Mouse (Mus musculus): ENCODE results near the gene Actbl2.

The Actbl2 gene

GRCm38 (mm10) chr13:111269789-111270335 lies 15.0 kb downstream of the Actbl2 start:
- DNase-seq (ENCODE audit: low spot score): no peak

GRCm38 (mm10) chr13:111271868-111272267 lies 17.1 kb downstream of the Actbl2 start:
- DNase-seq (ENCODE audit: low spot score): no peak

DNA sequence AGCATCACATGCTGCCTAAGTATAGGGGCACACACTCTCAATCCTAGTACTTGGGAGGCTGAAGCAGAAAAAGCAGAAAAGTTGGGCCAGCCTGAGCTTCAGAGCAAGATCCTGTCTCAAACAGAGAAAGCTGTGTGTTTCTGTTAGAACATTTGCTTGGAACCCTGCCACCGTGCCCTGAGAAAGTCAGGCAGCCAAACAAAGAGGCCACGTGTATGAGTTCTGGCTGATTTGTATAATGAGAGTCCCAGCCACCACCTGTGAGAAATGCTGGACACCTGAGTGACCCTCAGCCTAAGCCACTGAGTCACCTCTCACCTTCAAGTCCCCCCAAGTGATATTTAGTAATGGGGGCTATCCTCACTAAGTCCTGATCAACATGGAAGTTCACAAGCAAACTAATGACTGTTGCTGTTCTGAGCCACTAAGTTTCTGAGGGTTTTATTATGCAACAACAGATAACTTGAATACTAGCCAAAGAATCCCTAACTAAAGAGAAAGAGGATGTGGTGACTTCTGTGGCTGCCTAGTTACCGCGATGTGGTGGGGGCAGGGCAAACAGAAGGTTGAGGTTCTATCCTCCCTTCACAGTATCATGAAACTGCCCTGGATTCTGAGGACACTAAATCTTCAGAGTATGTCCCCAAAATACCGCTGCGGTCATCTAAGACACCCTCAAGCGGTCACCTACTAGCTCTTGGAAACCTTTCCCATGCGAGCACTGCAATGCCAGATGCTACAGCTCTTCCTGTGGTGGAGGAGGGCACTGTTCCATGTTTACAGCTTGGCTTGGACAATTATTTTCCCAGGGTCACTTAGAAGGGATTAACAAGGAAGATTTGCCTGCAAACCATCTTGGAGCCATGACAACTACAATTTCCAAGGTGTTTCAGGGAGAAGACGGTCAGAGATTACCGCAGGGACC lies 31.9 kb downstream of the Actbl2 start:
- DNase-seq (ENCODE audit: low spot score): no peak

GRCm38 (mm10) chr13:111291161-111291957 lies 36.5 kb downstream of the Actbl2 start:
- no peak for DNase-seq (ENCODE audit: low spot score)

DNA sequence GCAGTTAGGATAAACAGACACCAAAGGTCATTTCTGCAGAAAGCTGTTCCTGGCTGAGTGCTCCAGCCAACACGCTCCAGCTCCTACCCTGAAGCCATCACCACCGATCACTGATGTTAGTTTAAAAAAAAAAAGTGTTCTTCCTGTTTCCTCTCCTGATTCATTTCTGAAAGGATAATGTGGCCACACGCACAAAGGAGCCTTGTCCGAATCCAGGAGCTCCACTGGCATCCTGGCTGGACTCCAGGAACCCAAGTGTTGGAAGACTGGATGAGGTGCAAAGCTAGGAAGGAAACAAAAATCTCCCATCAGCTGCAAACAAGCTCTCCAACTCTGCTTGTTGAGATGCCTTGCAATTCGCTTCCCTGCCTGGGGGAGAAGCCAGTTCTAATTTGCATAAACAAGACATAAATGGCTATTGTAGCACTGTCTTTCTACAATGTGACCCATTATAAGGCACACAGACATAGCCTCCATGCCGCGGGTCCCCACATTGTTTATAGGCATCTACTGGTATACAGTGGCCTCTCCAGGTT lies 37.2 kb downstream of the Actbl2 start:
- DNase-seq (ENCODE audit: low spot score): peak; percentile 13

GRCm38 (mm10) chr13:111293478-111293877 lies 38.7 kb downstream of the Actbl2 start:
- no peak for DNase-seq (ENCODE audit: low spot score)

DNA sequence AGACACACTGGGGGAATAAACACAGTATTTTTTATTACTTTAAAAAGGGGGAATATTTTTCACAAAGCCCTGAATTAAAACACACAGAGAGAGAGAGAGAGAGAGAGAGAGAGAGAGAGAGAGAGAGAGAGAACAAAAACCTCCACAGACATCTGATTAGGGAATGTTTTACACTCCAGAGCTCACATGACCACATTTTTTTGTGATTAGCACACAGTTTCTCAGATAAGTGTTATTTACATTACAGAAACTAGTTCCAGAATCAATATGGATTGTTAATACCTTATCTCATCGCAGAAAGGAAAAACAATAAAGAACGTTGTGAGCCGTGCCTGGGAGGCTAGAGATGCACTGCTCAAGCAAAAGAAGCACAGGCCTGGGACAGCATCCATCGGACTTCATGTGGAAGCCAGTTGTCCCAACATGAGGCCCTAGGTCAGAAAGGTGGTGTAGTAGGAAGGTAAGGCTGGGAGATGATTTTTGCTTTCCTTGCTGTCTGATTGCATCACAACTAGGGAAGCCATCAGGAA lies 40.2 kb downstream of the Actbl2 start:
- no peak for DNase-seq (ENCODE audit: low spot score)

GRCm38 (mm10) chr13:111296029-111296428 lies 41.2 kb downstream of the Actbl2 start:
- no peak for DNase-seq (ENCODE audit: low spot score)

GRCm38 (mm10) chr13:111297614-111298013 lies 42.8 kb downstream of the Actbl2 start:
- no peak for DNase-seq (ENCODE audit: low spot score)

GRCm38 (mm10) chr13:111299145-111299713 lies 44.4 kb downstream of the Actbl2 start:
- DNase-seq (ENCODE audit: low spot score): no peak

- no peak for DNase-seq (ENCODE audit: low spot score)
These were observed 46.0 kb downstream of the Actbl2 start for GRCm38 (mm10) chr13:111300846-111301245.

DNA sequence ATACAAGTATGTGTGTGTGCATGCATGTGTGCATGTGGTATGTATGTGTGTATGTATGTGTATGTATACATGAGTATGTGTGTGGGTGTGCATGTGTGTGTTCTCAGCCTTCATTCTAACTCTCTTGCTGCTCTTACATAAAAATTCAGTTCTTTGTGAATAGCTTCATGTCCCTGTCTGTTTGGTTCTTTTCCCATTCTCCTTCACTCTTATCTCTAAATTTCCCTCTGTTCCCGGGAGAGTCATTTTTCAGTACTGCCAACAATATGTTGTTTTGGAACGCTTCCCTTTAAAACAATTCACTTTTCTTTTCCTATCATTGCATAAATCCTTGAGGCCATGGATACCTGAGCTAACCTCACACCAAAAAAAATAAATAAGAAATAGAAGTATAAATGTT lies 46.6 kb downstream of the Actbl2 start:
- DNase-seq (ENCODE audit: low spot score): no peak

DNA sequence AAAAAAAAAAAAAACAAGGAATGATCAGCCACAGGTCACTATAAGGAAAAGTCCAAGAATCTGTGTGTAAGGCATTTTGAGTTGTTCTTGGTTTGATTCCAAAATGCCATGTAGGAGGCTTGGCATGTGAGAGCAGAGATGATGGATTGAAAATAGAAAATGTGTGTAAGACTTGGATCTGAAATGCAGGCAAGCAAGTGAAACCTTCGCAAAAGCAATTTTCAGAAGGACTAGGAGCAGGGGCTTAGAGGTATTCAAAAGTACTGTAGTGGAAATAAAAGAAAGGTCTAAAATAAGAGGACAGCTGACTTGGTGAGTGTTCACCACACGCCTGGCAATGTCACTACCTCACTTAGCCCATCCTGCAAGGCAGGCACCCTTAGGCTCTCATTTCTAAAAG lies 49.4 kb downstream of the Actbl2 start:
- no peak for DNase-seq (ENCODE audit: low spot score)

DNA sequence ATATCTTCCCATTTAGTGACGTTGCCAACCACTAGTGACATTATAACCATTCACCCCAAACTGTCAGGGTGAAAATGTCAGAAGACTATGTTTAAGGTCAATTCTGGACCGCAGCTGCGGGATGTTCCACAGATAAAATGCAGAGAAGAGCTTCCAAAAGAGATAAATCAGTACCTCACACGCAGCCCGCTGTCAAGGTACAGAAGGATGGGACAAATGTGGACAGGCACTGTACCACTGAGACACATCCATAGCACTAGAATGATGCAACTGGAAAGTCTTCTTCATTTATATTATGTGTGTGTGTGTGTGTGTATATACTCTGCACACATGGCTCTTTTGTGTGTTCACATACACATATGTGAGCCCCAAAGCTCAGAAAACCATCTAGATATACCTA lies 49.9 kb downstream of the Actbl2 start:
- DNase-seq (ENCODE audit: low spot score): no peak

Measured in urinary bladder, postnatal 14 days (tissue).